Mouse (Mus musculus) hindbrain, embryonic 10.5 days (tissue): Measurements from ENCODE around the gene Hoxb8. TPM values are rescaled to one million over a fixed set of nuclear protein-coding genes. Genes with fewer than 3 reads are reported as not detected.

Experiments
- DNase-seq: peaks from one replicate; pipeline ENCODE4 v3.0.0-alpha.2; 2017; ENCODE audit warnings: low spot score
- H3K27ac ChIP-seq: fragments of 300-500 bp; sonication (generic); 2 replicates; pipeline ENCODE4 v1.5.1; 2016; ENCODE audit warnings: mild to moderate bottlenecking, moderate library complexity
- H3K27me3 ChIP-seq: fragments of 300-500 bp; sonication (generic); 2 replicates; pipeline ENCODE4 v1.6.1; 2016; ENCODE audit warnings: mild to moderate bottlenecking; ENCODE audit not compliant: poor library complexity, insufficient read depth, severe bottlenecking
- H3K36me3 ChIP-seq: fragments of 300-500 bp; sonication (generic); 2 replicates; pipeline ENCODE4 v1.6.1; 2016; ENCODE audit warnings: mild to moderate bottlenecking, moderate library complexity
- H3K4me1 ChIP-seq: fragments of 300-500 bp; sonication (generic); replicated peaks from 2 replicates; pipeline ENCODE4 v1.6.1; 2016; ENCODE audit warnings: mild to moderate bottlenecking
- H3K4me3 ChIP-seq: fragments of 300-500 bp; sonication (generic); 2 replicates; pipeline ENCODE4 v1.5.1; 2016; ENCODE audit warnings: mild to moderate bottlenecking, moderate library complexity
- H3K9me3 ChIP-seq: fragments of 300-500 bp; sonication (generic); 2 replicates; pipeline ENCODE4 v1.6.1; 2016; ENCODE audit warnings: mild to moderate bottlenecking, moderate library complexity
- WGBS: fragments of 180-500 bp; shearing (Covaris S2); methylation state at CpG from one replicate; pipeline ENCODE4 v1.1.7; 2016; 5-methylcytosine and 5-hydroxymethylcytosine counted together
- polyA plus RNA-seq: library from polyadenylated mRNA; unstranded; fragments of >200 nt; fragmentation: Nextera tagmentation; extraction: Ambion mirVana; gene quantifications from 2 replicates; pipeline ENCODE4 v1.2.1, GENCODE M21; 2016

Hoxb8 gene
- polyA plus RNA-seq, 1 experiment from 2014 or later, result 0.08 TPM

DNA sequence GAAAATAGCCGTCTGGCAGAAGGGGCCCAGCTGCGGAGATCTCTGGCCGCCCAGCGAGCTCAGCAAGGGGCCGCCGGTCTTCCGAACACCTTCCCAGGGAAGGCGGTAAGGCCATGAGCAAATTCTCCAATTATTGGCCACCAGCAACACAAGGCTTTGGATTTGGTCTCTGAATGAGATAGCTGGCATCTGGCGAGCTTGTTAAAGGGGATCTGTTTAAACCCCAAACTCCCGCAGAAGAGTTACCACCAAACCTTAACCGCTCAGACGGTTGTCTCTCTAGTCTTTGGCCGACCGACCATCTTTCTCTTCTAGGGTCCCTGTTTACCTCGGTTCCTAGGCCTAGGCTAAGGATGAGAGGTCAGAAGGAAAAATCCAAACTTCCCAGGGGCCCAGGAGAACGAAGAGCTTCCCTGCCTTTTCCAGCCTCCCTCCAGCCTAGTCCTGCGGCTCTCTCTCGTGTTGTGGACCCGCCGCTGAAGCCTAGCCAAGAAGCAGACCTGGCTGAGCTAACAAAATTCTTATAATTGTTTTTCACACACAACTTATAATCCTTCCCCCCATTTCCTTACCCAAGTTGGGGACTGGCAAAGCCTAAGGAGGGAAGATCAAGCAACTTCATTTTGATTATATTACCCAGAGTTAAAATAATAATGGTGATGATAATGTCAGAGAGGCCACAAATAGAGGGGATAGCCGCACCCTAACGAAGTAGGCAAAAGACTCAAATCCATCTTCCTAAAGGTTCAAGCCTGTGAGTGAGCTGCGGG lies 20.9 kb downstream of the Hoxb8 start:
- H3K27ac ChIP-seq, result no peak overlapping the region

DNA sequence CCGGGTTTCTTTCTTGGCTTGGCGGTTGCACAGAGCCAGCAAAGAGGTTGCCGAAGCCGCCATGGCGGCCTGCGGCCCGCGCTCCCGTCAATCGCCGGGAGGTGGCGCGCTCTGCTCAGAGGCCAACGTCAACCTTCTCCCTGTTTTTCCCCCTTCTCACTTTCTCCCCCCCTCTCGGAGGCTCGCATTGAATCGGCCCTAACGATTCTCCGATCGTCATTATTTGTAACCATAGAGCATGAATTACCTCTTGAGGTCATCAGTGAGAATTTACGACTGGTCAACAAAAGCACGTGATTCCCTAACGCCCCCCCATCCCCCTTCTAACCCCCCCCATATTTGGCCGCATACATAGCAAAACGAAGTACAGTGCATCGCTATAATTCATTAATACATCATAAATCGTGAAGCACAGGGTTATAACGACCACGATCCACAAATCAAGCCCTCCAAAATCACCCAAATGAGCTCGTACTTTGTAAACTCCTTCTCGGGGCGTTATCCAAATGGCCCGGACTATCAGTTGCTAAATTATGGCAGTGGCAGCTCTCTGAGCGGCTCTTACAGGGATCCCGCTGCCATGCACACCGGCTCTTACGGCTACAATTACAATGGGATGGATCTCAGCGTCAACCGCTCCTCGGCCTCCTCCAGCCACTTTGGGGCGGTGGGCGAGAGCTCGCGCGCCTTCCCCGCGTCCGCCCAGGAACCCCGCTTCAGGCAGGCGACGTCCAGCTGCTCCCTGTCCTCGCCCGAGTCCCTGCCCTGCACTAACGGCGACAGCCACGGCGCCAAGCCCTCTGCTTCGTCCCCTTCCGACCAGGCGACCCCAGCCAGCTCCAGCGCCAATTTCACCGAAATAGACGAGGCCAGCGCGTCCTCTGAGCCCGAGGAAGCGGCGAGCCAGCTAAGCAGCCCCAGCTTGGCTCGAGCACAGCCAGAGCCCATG lies 21.7 kb downstream of the Hoxb8 start, which contains the start of gene Hoxb5:
Hoxb5 (plus strand) TSS at position 186 of the 949 bp plus-strand sequence.
- H3K4me3 ChIP-seq, result peak within 1 kb of the TSS; percentile 31
- no peak within 1 kb of the TSS for H3K27ac ChIP-seq
- peak; percentile 88 for DNase-seq
- WGBS, result under 1% methylated on average over 69 of the region's 69 CpGs
- H3K9me3 ChIP-seq, result no peaks in the 10 kb centered on the region
- H3K4me1 ChIP-seq, result peaks cover 22% of the 10 kb centered on the region
- H3K27me3 ChIP-seq, result peaks cover 100% of the 10 kb centered on the region
- no peaks in the 10 kb centered on the region for H3K36me3 ChIP-seq

More for the DNA sequence above, 20.9 kb downstream of the Hoxb8 start:
- H3K36me3 ChIP-seq, result no peaks in the 10 kb centered on the region
- 3% methylated on average over 23 of the region's 23 CpGs for WGBS
- H3K9me3 ChIP-seq, result no peaks in the 10 kb centered on the region
- peaks cover 22% of the 10 kb centered on the region for H3K4me1 ChIP-seq
- H3K27me3 ChIP-seq, result peaks cover 100% of the 10 kb centered on the region
- no peak overlapping the region for H3K4me3 ChIP-seq
- DNase-seq, result no peak

DNA sequence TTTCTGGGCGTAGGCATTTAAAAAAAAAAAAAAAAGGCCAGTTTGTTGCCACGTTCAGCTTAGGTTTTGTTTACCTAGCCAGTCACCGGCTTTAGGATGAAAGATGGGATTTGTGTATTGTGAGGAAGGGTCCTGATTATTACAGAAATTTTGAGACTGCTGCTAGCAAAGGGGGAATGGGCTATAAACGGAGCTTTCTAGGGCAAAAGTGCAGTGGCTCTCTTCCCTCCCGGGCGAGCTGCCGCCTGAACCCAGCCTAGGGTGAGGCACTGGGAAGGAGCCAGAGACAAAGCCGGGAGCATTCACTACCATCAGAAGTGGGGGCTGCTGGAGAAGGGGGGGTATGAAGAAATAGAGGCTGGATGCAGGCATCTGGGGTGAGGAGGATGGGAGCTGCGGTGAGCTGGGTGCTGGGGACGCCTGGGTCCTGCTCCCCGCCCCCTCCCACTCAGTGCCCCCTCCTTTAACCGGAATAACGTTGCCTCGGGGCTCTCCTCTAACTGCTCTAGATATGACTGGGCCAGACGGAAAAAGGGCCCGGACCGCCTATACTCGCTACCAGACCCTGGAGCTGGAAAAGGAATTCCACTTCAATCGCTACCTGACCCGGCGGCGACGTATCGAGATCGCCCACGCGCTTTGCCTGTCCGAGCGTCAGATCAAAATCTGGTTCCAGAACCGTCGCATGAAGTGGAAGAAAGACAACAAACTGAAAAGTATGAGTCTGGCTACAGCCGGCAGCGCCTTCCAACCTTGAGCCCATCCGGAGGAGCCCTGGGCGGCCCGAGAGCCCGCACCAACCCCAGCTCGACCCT lies 22.9 kb downstream of the Hoxb8 start:
- Histone ChIP-seq H3K36me3 (no peaks in the 10 kb centered on the region), H3K27me3 (peaks cover 100% of the 10 kb centered on the region), H3K9me3 (no peaks in the 10 kb centered on the region), H3K27ac (no peak overlapping the region), H3K4me3 (no peak overlapping the region), H3K4me1 (peaks cover 16% of the 10 kb centered on the region)
- WGBS, result 1% methylated on average over 38 of the region's 38 CpGs
- no peak for DNase-seq

DNA sequence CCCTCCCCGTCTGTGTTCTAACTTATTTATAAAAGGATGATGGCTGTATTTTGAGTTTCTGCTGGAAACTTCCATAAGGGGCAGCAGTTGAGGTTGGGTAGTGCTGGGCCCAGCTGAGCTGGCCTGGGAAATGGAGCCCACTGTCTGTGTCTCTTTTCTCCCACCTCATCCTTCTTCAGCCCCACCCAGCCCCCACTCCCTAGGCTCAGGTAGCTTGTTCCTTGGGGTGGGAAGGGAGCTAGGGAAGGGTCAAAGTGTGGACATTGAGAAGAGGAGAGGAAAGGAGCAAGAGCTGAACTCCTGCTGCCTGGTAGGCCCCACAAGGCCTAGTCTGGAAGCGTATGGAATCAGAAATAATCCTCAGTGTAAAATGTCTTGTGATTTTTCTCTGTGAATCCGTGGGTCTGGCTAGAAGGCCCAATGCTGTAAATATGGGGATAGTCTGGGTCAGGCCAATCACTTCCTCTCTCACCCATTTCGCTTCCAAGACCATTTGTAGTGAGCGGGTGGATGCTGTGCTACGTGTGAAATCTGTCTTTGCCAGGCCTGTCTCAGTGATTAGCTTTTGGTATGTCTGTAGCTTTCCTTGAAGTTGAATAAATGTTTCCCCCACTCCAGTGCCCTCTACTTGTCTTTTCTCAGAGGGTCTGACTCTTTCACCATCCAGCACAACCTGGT lies 23.9 kb downstream of the Hoxb8 start:
- WGBS, result 13% methylated on average over 6 of the region's 6 CpGs
- H3K27me3 ChIP-seq, result peaks cover 100% of the 10 kb centered on the region
- no peak for DNase-seq
- H3K4me3 ChIP-seq, result no peak overlapping the region
- H3K27ac ChIP-seq, result no peak overlapping the region
- H3K9me3 ChIP-seq, result no peaks in the 10 kb centered on the region
- peaks cover 13% of the 10 kb centered on the region for H3K4me1 ChIP-seq
- H3K36me3 ChIP-seq, result no peaks in the 10 kb centered on the region

DNA sequence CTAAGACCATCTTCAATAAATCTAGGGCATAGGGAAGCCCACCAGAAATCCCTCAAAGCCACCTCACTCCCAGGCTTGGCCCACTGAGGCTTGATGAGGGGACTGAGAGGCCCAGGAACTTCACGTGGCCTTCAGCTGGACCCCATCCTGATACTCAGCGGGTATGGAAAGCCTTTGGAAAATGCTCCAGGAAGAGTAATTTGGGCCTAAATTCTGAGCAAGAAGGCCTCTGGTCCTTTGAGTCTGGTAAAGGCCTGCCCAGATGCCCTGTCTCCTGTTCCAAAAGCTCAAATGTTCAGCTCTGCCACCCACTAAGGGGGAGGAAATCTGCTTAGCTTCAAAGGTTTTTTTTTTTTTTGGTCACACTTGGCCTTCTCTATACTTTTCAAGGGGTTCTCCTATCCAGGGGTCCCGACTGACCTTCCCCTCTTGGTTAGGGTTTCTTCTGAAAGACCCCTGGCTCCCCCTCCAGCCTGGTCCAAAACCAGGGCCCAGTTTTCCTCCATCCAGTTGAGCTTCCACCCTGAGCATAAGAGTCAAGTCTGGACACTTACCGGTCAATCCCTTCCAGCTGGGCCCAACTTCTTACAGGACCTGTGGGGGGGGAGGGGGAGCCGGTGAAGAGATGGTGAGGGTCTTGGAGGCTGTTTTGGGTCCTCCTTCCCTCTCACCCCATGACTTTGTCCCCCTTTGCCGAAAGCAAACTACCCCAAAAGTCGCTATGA lies 24.6 kb downstream of the Hoxb8 start:
- Histone ChIP-seq H3K9me3 (no peaks in the 10 kb centered on the region), H3K27ac (no peak overlapping the region)
- 5% methylated on average over 7 of the region's 7 CpGs for WGBS

DNA sequence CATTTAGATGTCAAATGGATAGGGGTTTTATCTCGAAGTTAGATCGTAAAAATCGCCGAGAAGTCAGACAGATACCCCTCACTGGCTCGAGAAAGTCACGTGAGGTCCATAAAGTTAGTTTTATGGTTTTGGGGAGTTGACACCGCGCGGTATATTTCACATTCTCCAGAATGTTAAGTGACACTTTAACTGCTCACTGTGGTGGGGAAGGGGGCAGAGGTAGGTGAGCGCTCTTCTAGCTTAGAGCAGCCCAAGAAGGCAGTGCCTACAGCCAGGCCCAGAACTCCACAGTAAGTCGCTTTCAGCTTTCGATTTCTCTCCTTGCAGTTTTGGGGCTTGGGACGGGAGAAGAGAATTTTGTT lies 25.2 kb downstream of the Hoxb8 start:
- 6% methylated on average over 13 of the region's 13 CpGs for whole genome bisulfite sequencing
- no peak overlapping the region for H3K4me3 ChIP-seq
- peaks cover 100% of the 10 kb centered on the region for H3K27me3 ChIP-seq
- H3K36me3 ChIP-seq, result no peaks in the 10 kb centered on the region
- no peak for DNase-seq
- no peaks in the 10 kb centered on the region for H3K9me3 ChIP-seq
- H3K27ac ChIP-seq, result no peak overlapping the region
- peaks cover 17% of the 10 kb centered on the region for H3K4me1 ChIP-seq

More for the DNA sequence above, 24.6 kb downstream of the Hoxb8 start:
- peaks cover 12% of the 10 kb centered on the region for H3K4me1 ChIP-seq
- H3K27me3 ChIP-seq, result peaks cover 100% of the 10 kb centered on the region
- no peak for DNase-seq
- no peak overlapping the region for H3K4me3 ChIP-seq
- H3K36me3 ChIP-seq, result no peaks in the 10 kb centered on the region

DNA sequence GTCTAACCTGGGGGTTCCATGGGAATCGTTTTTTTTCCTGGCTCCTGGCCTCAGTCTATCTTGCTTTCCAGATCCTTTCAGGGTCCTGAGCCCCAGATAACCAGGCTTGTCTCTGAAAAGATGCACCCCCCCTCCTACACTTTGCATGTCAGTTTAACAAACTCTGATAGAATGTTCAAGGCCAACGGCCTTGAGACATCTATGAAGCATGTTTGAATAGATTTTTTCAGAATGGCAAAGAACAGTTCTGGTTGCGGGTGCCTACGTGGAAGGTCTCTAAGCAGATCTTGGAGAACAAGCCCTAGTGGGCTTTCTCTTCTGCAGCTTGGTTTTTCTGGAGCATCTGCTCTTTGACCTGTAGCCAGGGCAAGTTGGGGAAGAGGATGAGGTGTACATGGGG lies 27.1 kb downstream of the Hoxb8 start:
- 12% methylated on average over 4 of the region's 4 CpGs for WGBS
- Histone ChIP-seq H3K36me3 (no peaks in the 10 kb centered on the region), H3K4me1 (peaks cover 14% of the 10 kb centered on the region), H3K27ac (no peak overlapping the region), H3K27me3 (peaks cover 100% of the 10 kb centered on the region), H3K9me3 (no peaks in the 10 kb centered on the region), H3K4me3 (no peak overlapping the region)
- DNase-seq, result no peak

DNA sequence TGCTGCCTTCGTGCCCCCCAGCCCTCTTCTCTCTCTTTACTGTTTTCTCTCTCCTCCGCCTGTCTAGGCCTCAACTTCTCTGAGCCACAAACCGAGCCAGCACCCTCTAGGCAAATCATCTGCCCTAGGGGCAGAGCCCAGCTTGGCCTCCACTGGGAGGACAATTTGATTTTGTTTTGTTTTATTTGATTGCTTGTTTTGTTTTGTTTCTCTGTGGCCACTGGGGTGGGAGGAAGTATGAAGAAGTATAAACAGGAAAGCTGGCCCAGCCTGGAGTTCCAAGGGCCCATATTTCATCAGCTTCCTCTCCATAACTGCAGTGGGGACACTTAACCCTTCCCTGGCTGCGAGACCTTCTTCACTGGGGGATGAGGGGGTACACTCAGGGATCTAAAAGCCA lies 27.6 kb downstream of the Hoxb8 start:
- Histone ChIP-seq H3K27me3 (peaks cover 100% of the 10 kb centered on the region), H3K27ac (no peak overlapping the region), H3K4me1 (peaks cover 12% of the 10 kb centered on the region), H3K4me3 (no peak overlapping the region), H3K36me3 (no peaks in the 10 kb centered on the region), H3K9me3 (no peaks in the 10 kb centered on the region)
- DNase-seq, result no peak
- 9% methylated on average over 4 of the region's 4 CpGs for WGBS

DNA sequence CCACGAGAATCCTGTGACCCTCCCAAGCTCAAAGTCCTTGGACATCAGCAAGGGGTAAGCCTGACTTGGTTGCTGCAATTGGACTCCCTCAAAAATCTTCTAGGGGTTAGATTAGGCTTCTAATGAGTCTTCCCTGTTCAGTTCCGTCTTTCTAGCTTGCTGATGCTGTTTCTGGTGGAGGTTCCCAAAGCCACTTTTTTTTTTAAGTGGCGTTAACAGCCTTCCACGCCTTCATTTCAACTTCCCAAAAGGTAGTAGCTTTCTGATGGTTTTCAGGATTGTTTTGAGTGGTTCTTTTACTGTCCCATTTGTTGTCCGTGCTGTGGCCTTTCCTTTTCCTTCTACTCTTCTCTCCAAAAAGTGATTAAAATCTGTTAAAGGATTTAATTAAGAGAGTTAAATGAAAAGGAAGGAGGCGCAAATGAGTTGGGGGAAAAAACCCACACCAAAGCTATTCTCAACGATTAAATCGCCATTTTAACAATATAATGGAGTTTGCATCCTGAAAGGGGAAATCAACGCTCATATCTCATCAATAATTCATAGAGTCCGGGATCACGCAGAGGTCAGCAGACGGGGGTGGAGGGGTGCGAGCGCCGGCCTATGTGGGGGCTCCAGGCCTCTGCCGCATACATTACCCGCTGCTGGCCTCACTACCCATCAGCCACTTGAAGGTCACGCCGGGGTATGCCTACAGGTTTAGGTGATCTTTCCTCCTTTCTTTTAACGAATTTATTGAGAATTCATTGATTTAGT lies 28.7 kb downstream of the Hoxb8 start:
- Histone ChIP-seq H3K27ac (no peak overlapping the region), H3K27me3 (peaks cover 100% of the 10 kb centered on the region), H3K4me3 (no peak overlapping the region), H3K4me1 (peaks cover 12% of the 10 kb centered on the region), H3K9me3 (no peaks in the 10 kb centered on the region), H3K36me3 (no peaks in the 10 kb centered on the region)
- WGBS, result 4% methylated on average over 20 of the region's 20 CpGs
- no peak for DNase-seq

DNA sequence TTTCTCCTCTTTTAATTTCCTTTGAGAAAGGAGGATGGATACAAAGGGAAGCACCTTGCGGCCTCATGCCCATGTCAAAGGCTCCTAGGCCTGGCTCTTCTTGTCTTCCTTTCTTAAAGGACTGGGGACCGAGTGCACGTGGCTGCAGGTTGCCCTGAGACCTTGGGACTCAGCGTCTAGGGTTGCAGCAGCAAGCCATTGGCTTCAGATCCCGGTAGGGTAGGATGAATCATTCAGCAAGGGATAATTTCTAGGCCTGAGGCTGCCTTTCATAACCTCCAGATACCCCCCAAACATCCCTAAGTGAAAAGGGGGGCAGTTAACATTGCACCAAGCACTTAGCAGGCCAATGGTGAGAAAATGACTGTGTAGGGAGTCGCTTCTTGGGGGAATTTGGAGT lies 29.4 kb downstream of the Hoxb8 start:
- WGBS, result 6% methylated on average over 6 of the region's 6 CpGs
- H3K9me3 ChIP-seq, result no peaks in the 10 kb centered on the region
- H3K27me3 ChIP-seq, result peaks cover 100% of the 10 kb centered on the region
- peak overlapping the region; percentile 30 for H3K4me3 ChIP-seq
- H3K36me3 ChIP-seq, result no peaks in the 10 kb centered on the region
- peaks cover 12% of the 10 kb centered on the region for H3K4me1 ChIP-seq
- no peak overlapping the region for H3K27ac ChIP-seq
- DNase-seq, result no peak
